Mouse (Mus musculus): Measurements from ENCODE around the gene Sbk2. TPM values are rescaled to one million over a fixed set of nuclear protein-coding genes. Genes with fewer than 3 reads are reported as not detected.

Sbk2 gene
- polyA plus RNA-seq, 1 experiment from 2014 or later, result 0.19 TPM

DNA sequence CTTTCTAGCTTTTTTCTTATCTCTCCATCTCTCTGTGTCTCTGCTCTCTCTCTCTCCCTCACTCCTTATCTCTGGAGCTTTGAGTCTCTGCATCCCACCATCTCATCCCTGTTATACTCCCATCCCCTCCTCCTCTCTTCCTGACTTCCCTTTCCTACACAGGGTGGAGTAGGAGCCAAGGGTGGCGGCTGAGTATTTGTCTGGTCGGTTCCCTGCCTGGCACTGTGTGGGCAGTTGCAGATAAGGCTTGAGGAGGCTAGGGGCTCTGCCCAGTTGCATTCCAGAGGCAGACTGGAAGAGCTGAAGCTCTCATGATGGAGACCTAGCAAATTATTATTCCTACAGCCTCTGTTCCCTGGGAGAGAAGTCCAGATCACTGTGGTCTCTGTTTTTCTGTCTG lies 24.0 kb upstream of the Sbk2 start:
- Histone ChIP-seq H3K4me3 (replicated peaks) (no peak overlapping the region), H3K4me1 (no peaks in the 10 kb centered on the region), H3K27ac (no peak overlapping the region), H3K9me3 (replicated peaks) (no peaks in the 10 kb centered on the region), H3K4me2 (no peak overlapping the region), H3K36me3 (peaks cover 22% of the 10 kb centered on the region), H3K9ac (no peak overlapping the region), H3K27me3 (no peaks in the 10 kb centered on the region)
- ATAC-seq (replicated peaks; ENCODE audit: low FRiP score), result no peak
- 63% methylated on average over 2 of the region's 2 CpGs for WGBS

DNA sequence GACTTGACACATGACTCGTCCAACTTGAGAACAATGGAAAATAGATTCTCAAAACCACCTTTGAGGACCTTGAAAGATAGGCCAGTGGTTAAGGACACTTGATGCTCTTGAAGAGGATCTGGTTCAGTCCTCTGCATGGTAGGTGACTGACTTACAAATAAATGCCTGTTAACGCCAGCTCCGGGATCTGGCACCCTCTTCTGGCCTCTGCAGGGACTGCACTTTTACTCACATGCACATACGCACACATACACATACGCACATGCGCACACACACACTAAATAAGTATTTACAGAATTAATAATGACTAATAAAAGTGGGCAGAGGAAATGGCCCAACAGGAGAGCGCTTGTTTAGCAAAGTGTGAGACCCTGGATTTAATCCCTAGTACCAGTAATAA lies 12.6 kb upstream of the Sbk2 start:
- no peak overlapping the region for H3K9ac ChIP-seq
- no peak overlapping the region for H3K4me3 ChIP-seq (replicated peaks)
- 90% methylated on average over 7 of the region's 7 CpGs for WGBS
- H3K9me3 ChIP-seq (replicated peaks), result no peaks in the 10 kb centered on the region
- no peak overlapping the region for H3K4me2 ChIP-seq
- no peak overlapping the region for H3K27ac ChIP-seq
- H3K4me1 ChIP-seq, result 0 out of 2 replicates have a peak, but pooled peaks cover 1% of the 10 kb centered on the region
- no peaks in the 10 kb centered on the region for H3K36me3 ChIP-seq
- H3K27me3 ChIP-seq, result no peaks in the 10 kb centered on the region
- no peak for ATAC-seq (replicated peaks; ENCODE audit: low FRiP score)

DNA sequence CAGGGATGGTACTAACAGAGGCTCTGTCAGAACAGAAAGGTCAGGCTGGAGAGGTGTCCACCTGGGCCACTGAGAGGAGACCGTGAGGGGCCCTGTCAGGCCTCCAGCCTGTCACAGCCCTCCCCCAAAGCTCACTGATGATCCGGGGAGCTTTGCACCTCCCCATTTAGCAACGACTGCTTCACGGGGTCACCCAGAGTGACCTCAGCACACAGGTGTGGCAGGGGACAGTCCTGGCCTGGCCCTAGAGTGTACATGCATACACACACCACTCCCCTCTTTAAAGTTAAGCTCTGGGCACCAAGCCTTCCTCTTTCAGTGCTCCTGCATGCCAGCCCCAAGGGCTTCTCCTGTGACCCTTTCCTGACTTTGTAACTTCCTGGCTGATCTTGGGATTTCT lies 11.2 kb upstream of the Sbk2 start:
- Histone ChIP-seq H3K9me3 (replicated peaks) (no peaks in the 10 kb centered on the region), H3K4me3 (replicated peaks) (no peak overlapping the region), H3K36me3 (no peaks in the 10 kb centered on the region), H3K27me3 (no peaks in the 10 kb centered on the region), H3K4me2 (no peak overlapping the region), H3K4me1 (0 out of 2 replicates have a peak, but pooled peaks cover 3% of the 10 kb centered on the region), H3K27ac (no peak overlapping the region), H3K9ac (no peak overlapping the region)
- no peak for ATAC-seq (replicated peaks; ENCODE audit: low FRiP score)
- 68% methylated on average over 4 of the region's 4 CpGs for WGBS

- Histone ChIP-seq H3K9ac (no peak overlapping the region), H3K27me3 (no peaks in the 10 kb centered on the region), H3K4me3 (replicated peaks) (no peak overlapping the region), H3K9me3 (replicated peaks) (no peaks in the 10 kb centered on the region), H3K27ac (no peak overlapping the region), H3K4me2 (no peak overlapping the region), H3K36me3 (no peaks in the 10 kb centered on the region), H3K4me1 (0 out of 2 replicates have a peak, but pooled peaks cover 3% of the 10 kb centered on the region)
- 62% methylated on average over 18 of the region's 18 CpGs for WGBS
- ATAC-seq (replicated peaks; ENCODE audit: low FRiP score), result no peak
Measured at GRCm38 (mm10) chr7:4972321-4973047, 8.3 kb upstream of the Sbk2 start.

DNA sequence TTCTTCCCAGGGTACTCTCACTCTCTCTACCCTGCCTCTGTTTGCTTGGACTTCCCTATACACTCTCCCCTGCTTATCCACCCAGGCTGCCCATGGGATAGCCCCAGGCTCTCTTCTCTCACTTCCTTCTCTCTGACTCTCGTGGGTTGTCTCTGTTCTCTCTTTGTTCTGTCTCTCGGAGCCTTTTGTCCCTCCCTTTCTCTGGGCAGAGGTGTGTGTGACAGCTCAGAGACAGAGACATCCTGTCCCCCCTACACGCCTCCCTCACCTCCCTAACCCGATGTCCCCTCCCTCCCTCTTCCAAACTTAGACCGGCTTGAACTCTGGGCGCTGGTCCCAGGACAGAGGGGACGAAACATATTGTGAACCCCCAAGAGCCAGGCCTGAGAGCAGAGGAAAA lies 7.5 kb upstream of the Sbk2 start:
- no peak overlapping the region for H3K4me2 ChIP-seq
- no peak overlapping the region for H3K9ac ChIP-seq
- H3K4me3 ChIP-seq (replicated peaks), result no peak overlapping the region
- 22% methylated on average over 7 of the region's 7 CpGs for WGBS
- 0 out of 2 replicates have a peak, but pooled peaks cover 3% of the 10 kb centered on the region for H3K27me3 ChIP-seq
- 0 out of 2 replicates have a peak, but pooled peaks cover 3% of the 10 kb centered on the region for H3K4me1 ChIP-seq
- no peaks in the 10 kb centered on the region for H3K9me3 ChIP-seq (replicated peaks)
- H3K36me3 ChIP-seq, result no peaks in the 10 kb centered on the region
- no peak overlapping the region for H3K27ac ChIP-seq
- ATAC-seq (replicated peaks; ENCODE audit: low FRiP score), result no peak

DNA sequence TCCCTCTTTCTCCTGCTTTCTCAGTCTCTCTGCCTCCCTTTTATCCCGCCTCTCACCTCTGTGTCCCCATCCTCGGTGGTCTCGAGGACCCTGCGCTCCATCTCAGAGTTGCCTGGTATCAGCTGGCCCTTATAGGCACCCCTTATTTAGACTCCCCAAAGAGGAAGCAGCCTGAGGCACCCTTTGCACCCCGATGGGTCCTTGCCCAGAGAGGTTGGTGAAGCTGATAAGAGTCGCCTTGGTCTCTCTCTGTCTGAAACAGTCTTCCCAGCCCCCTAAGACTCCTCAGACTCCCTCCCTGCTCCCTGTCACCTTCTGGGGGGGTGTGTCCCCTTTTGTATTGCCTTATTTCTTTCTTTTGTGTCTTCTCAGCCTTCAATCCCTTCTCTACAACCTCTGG lies 6.9 kb upstream of the Sbk2 start, which contains the start of gene Sbk3:
TSS of gene Sbk3 (minus strand) at position 101 of the 400 bp plus-strand sequence.
- Histone ChIP-seq H3K27me3 (0 out of 2 replicates have a peak, but pooled peaks cover 3% of the 10 kb centered on the region), H3K9ac (no peak within 1 kb of the TSS), H3K4me1 (0 out of 2 replicates have a peak, but pooled peaks cover 3% of the 10 kb centered on the region), H3K4me2 (no peak within 1 kb of the TSS), H3K9me3 (replicated peaks) (no peaks in the 10 kb centered on the region), H3K27ac (no peak within 1 kb of the TSS), H3K36me3 (no peaks in the 10 kb centered on the region), H3K4me3 (replicated peaks) (no peak within 1 kb of the TSS)
- WGBS, result 42% methylated on average over 6 of the region's 6 CpGs
- ATAC-seq (replicated peaks; ENCODE audit: low FRiP score), result no peak

GRCm38 (mm10) chr7:4964988-4965387 lies 782 bp upstream of the Sbk2 start:
- Histone ChIP-seq H3K4me1 (0 out of 2 replicates have a peak, but pooled peaks cover 3% of the 10 kb centered on the region), H3K36me3 (no peaks in the 10 kb centered on the region), H3K9ac (no peak overlapping the region), H3K4me3 (replicated peaks) (no peak overlapping the region), H3K27me3 (0 out of 2 replicates have a peak, but pooled peaks cover 3% of the 10 kb centered on the region), H3K9me3 (replicated peaks) (no peaks in the 10 kb centered on the region), H3K27ac (no peak overlapping the region), H3K4me2 (no peak overlapping the region)
- 80% methylated on average over 5 of the region's 5 CpGs for WGBS
- ATAC-seq (replicated peaks; ENCODE audit: low FRiP score), result no peak

GRCm38 (mm10) chr7:4963527-4963926 lies 679 bp downstream of the Sbk2 start:
- Histone ChIP-seq H3K9ac (no peak overlapping the region), H3K27ac (no peak overlapping the region), H3K9me3 (replicated peaks) (no peaks in the 10 kb centered on the region), H3K4me2 (no peak overlapping the region), H3K27me3 (0 out of 2 replicates have a peak, but pooled peaks cover 3% of the 10 kb centered on the region), H3K36me3 (no peaks in the 10 kb centered on the region), H3K4me1 (0 out of 2 replicates have a peak, but pooled peaks cover 3% of the 10 kb centered on the region), H3K4me3 (replicated peaks) (no peak overlapping the region)
- WGBS, result 72% methylated on average over 5 of the region's 5 CpGs
- no peak for ATAC-seq (replicated peaks; ENCODE audit: low FRiP score)

GRCm38 (mm10) chr7:4957361-4957760 lies 6.8 kb downstream of the Sbk2 start:
- no peak for ATAC-seq (replicated peaks; ENCODE audit: low FRiP score)
- H3K9me3 ChIP-seq (replicated peaks), result no peaks in the 10 kb centered on the region

GRCm38 (mm10) chr7:4953815-4954445 lies 10.3 kb downstream of the Sbk2 start:
- no peak for ATAC-seq (replicated peaks; ENCODE audit: low FRiP score)
- Histone ChIP-seq H3K4me1 (no peaks in the 10 kb centered on the region), H3K27me3 (no peaks in the 10 kb centered on the region), H3K27ac (no peak overlapping the region), H3K9me3 (replicated peaks) (no peaks in the 10 kb centered on the region), H3K36me3 (no peaks in the 10 kb centered on the region), H3K9ac (no peak overlapping the region), H3K4me3 (replicated peaks) (no peak overlapping the region), H3K4me2 (no peak overlapping the region)
- WGBS, result 20% methylated on average over 10 of the region's 10 CpGs

More at GRCm38 (mm10) chr7:4957361-4957760, 6.8 kb downstream of the Sbk2 start:
- H3K36me3 ChIP-seq, result no peaks in the 10 kb centered on the region
- no peaks in the 10 kb centered on the region for H3K27me3 ChIP-seq
- H3K4me3 ChIP-seq (replicated peaks), result no peak overlapping the region
- WGBS, result 85% methylated on average over 10 of the region's 10 CpGs
- no peaks in the 10 kb centered on the region for H3K4me1 ChIP-seq
- H3K4me2 ChIP-seq, result no peak overlapping the region
- H3K27ac ChIP-seq, result no peak overlapping the region
- no peak overlapping the region for H3K9ac ChIP-seq

- WGBS, result 80% methylated on average over 19 of the region's 19 CpGs
- no peak for ATAC-seq (replicated peaks; ENCODE audit: low FRiP score)
- H3K4me2 ChIP-seq, result no peak overlapping the region
- no peak overlapping the region for H3K27ac ChIP-seq
- H3K9me3 ChIP-seq (replicated peaks), result no peaks in the 10 kb centered on the region
- no peaks in the 10 kb centered on the region for H3K36me3 ChIP-seq
- no peaks in the 10 kb centered on the region for H3K27me3 ChIP-seq
- no peaks in the 10 kb centered on the region for H3K4me1 ChIP-seq
- no peak overlapping the region for H3K9ac ChIP-seq
- H3K4me3 ChIP-seq (replicated peaks), result no peak overlapping the region
Measured at GRCm38 (mm10) chr7:4950561-4951342, 13.5 kb downstream of the Sbk2 start.

- no peaks in the 10 kb centered on the region for H3K9me3 ChIP-seq (replicated peaks)
- H3K4me3 ChIP-seq (replicated peaks), result no peak overlapping the region
- no peak overlapping the region for H3K4me2 ChIP-seq
- no peaks in the 10 kb centered on the region for H3K36me3 ChIP-seq
- H3K27ac ChIP-seq, result no peak overlapping the region
- no peak for ATAC-seq (replicated peaks; ENCODE audit: low FRiP score)
- peaks cover 2% of the 10 kb centered on the region; the same call in 1 of the 2 replicates for H3K4me1 ChIP-seq
- no peaks in the 10 kb centered on the region for H3K27me3 ChIP-seq
- no peak overlapping the region for H3K9ac ChIP-seq
- WGBS, result 58% methylated on average over 6 of the region's 6 CpGs
Measured at GRCm38 (mm10) chr7:4948386-4948785, 15.8 kb downstream of the Sbk2 start.
